Mouse (Mus musculus) embryonic facial prominence, embryonic 11.5 days (tissue): Measurements from ENCODE around the gene Brix1. TPM values are rescaled to one million over a fixed set of nuclear protein-coding genes. Genes with fewer than 3 reads are reported as not detected.
A peak's percentile ranks its signal among the peaks of the same experiment; 100 is the strongest.
"Not testable (repeated sequence)": the region's sequence is repeated elsewhere in the genome, so short reads cannot be mapped to it uniquely, and the experiment has no call there.

Experiments used
- ATAC-seq: fragments of 200-750 bp; cut with Nextera tagmentation; replicated peaks from 2 replicates; pipeline ENCODE4 v1.8.0; 2017; ENCODE audit warnings: low read depth; ENCODE audit not compliant: insufficient number of reproducible peaks, low FRiP score, low TSS enrichment
- DNase-seq: peaks from one replicate; pipeline ENCODE4 v3.0.0-alpha.2; 2015; ENCODE audit warnings: low spot score
- H3K27ac ChIP-seq: fragments of 300-500 bp; sonication (generic); replicated peaks from 2 replicates; pipeline ENCODE4 v1.5.1; 2014; ENCODE audit warnings: mild to moderate bottlenecking, low read depth, low read length, control low read depth
- H3K27me3 ChIP-seq: fragments of 300-500 bp; sonication (generic); 2 replicates; pipeline ENCODE4 v1.6.1; 2014; ENCODE audit warnings: mild to moderate bottlenecking, low read length, moderate library complexity, mixed read lengths; ENCODE audit not compliant: control insufficient read depth, insufficient read depth
- H3K36me3 ChIP-seq: fragments of 300-500 bp; sonication (generic); replicated peaks from 2 replicates; pipeline ENCODE4 v1.6.1; 2014; ENCODE audit warnings: low read depth, mild to moderate bottlenecking, low read length, moderate library complexity, mixed read lengths; ENCODE audit not compliant: control insufficient read depth, insufficient read depth
- H3K4me1 ChIP-seq: fragments of 300-500 bp; sonication (generic); 2 replicates; pipeline ENCODE4 v1.6.1; 2014; ENCODE audit warnings: low read length, mixed read lengths; ENCODE audit not compliant: control insufficient read depth, insufficient read depth
- H3K4me2 ChIP-seq: fragments of 300-500 bp; sonication (generic); 2 replicates; pipeline ENCODE4 v1.6.1; 2014; ENCODE audit warnings: low read depth, mild to moderate bottlenecking, control low read depth, low read length, moderate library complexity
- H3K4me3 ChIP-seq: fragments of 300-500 bp; sonication (generic); 2 replicates; pipeline ENCODE4 v1.5.1; 2014; ENCODE audit warnings: low read depth, low read length, control low read depth
- H3K9ac ChIP-seq: fragments of 300-500 bp; sonication (generic); replicated peaks from 2 replicates; pipeline ENCODE4 v1.6.1; 2014; ENCODE audit warnings: mild to moderate bottlenecking, control low read depth, low read length
- H3K9me3 ChIP-seq: fragments of 300-500 bp; sonication (generic); replicated peaks from 2 replicates; pipeline ENCODE4 v1.6.1; 2016; ENCODE audit warnings: mild to moderate bottlenecking, low read length, inconsistent platforms, mixed read lengths; ENCODE audit not compliant: control insufficient read depth
- WGBS: fragments of 180-500 bp; shearing (Covaris S2); extraction: QIAGEN DNeasy Blood & Tissue Kit; methylation state at CpG from one replicate; pipeline ENCODE4 v1.1.7; 2014; 5-methylcytosine and 5-hydroxymethylcytosine counted together
- polyA plus RNA-seq: library from polyadenylated mRNA; unstranded; fragments of >200 nt; fragmentation: Nextera tagmentation; extraction: Ambion mirVana; gene quantifications from 2 replicates; pipeline ENCODE4 v1.2.1, GENCODE M21; 2014

Gene Brix1
- polyA plus RNA-seq = 157 and 185 TPM in 2 replicates

GRCm38 (mm10) chr15:10485484-10486364 lies at the start of gene Brix1, which contains the start of gene Rad1:
Brix1 (minus strand) TSS chr15:10485947.
Rad1 (plus strand) TSS chr15:10486018.
- H3K36me3 ChIP-seq = no peaks in the 10 kb centered on the region; the same call in 1 of the 2 replicates
- H3K4me3 ChIP-seq = peak within 1 kb of the TSS; percentile 90
- under 1% methylated on average over 58 of the region's 58 CpGs for WGBS
- ATAC-seq = peak; percentile 99
- peak; percentile 97 for DNase-seq
- H3K9me3 ChIP-seq = no peaks in the 10 kb centered on the region
- peak within 1 kb of the TSS; percentile 71 for H3K4me2 ChIP-seq
- H3K4me1 ChIP-seq = peaks cover 2% of the 10 kb centered on the region; the same call in 1 of the 2 replicates
- H3K27me3 ChIP-seq = no peaks in the 10 kb centered on the region
- H3K9ac ChIP-seq = peak within 1 kb of the TSS; percentile 86
- H3K27ac ChIP-seq = no peak within 1 kb of the TSS; the same call in 1 of the 2 replicates

DNA sequence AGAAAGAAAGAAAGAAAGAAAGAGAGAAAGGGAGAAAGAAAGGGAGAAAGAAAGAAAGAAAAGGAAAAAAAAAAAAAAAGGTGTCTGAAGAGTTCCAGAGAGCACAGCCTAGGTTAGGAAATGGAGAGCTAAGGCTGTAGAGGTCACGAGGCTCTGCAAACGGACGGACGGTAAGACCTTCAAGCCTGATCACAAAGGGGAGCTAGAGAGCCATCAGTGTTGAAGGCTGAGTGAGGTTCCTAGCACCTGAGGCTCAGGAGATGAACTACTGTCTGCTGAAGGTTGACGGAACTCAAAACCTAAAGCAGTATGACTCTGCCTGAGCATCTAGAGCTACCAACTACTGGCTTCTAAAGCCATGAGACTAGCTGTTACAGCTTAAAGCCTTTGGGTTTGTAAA lies 48.8 kb upstream of the Brix1 start:
- ATAC-seq = no peak

DNA sequence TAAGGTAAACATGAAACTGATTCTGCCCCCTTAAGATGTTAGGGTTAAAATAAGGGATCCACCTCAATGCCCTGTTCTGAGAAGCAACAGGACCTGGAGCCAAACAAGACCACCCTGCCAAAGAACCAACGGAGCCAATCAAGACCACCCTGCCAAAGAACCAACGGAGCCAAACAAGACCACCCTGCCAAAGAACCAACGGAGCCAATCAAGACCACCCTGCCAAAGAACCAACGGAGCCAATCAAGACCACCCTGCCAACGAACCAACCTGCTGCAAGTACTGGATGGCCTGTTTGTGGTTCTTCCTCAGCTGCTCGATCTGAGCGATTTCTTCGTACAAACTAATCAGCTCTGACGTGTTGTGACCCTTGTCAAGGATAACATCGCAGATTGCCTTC lies 47.6 kb upstream of the Brix1 start:
- H3K4me1 ChIP-seq, H3K27ac ChIP-seq, H3K36me3 ChIP-seq, DNase-seq, H3K4me2 ChIP-seq, H3K9ac ChIP-seq, H3K27me3 ChIP-seq, H3K4me3 ChIP-seq, H3K9me3 ChIP-seq, ATAC-seq: not testable (repeated sequence)
- 84% methylated on average over 10 of the region's 10 CpGs for WGBS

More for the DNA sequence above, 48.8 kb upstream of the Brix1 start:
- Histone ChIP-seq H3K4me3 (no peak overlapping the region), H3K36me3 (no peaks in the 10 kb centered on the region), H3K27ac (no peak overlapping the region), H3K4me2 (no peak overlapping the region), H3K27me3 (no peaks in the 10 kb centered on the region), H3K9me3 (no peaks in the 10 kb centered on the region), H3K9ac (no peak overlapping the region), H3K4me1 (no peaks in the 10 kb centered on the region)
- WGBS = 91% methylated on average over 5 of the region's 5 CpGs
- DNase-seq = no peak

DNA sequence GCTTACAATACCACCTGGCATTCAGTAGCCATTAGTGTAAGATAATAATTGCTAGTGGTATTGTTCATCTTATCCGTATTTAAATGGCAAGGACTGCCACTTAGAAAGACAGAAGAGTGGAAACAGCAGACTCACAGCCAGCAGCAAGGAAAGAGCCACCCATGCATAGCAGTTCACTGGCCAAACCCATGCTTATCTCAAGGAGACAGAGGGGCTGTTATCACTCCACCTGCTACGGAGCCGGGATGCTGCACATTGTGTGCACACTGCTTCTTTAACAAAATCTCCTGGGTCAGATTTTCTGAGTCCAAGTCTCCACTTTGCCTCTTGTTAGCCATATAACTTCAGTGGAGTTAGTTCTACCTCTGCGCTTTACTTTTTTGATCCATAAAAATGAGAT lies 45.6 kb upstream of the Brix1 start:
- Histone ChIP-seq H3K27me3 (no peaks in the 10 kb centered on the region), H3K9ac (no peak overlapping the region), H3K4me3 (no peak overlapping the region), H3K4me2 (no peak overlapping the region), H3K27ac (no peak overlapping the region), H3K36me3 (no peaks in the 10 kb centered on the region), H3K9me3 (no peaks in the 10 kb centered on the region), H3K4me1 (no peaks in the 10 kb centered on the region)
- 87% methylated on average over 4 of the region's 4 CpGs for WGBS
- DNase-seq (no peak), ATAC-seq (no peak)

GRCm38 (mm10) chr15:10525896-10526295 lies 40.1 kb upstream of the Brix1 start:
- no peak for ATAC-seq
- WGBS = 73% methylated on average over 1 of the region's 1 CpGs
- H3K27me3 ChIP-seq = no peaks in the 10 kb centered on the region

GRCm38 (mm10) chr15:10515166-10515565 lies 29.4 kb upstream of the Brix1 start:
- H3K4me1 ChIP-seq = no peaks in the 10 kb centered on the region
- ATAC-seq (no peak), DNase-seq (no peak)
- no peaks in the 10 kb centered on the region for H3K36me3 ChIP-seq
- no peaks in the 10 kb centered on the region for H3K9me3 ChIP-seq
- no peak overlapping the region for H3K4me2 ChIP-seq
- H3K27ac ChIP-seq = no peak overlapping the region
- H3K27me3 ChIP-seq = no peaks in the 10 kb centered on the region
- H3K4me3 ChIP-seq = no peak overlapping the region
- 84% methylated on average over 7 of the region's 7 CpGs for WGBS
- no peak overlapping the region for H3K9ac ChIP-seq

More at GRCm38 (mm10) chr15:10525896-10526295, 40.1 kb upstream of the Brix1 start:
- Histone ChIP-seq H3K4me1 (no peaks in the 10 kb centered on the region), H3K4me2 (no peak overlapping the region), H3K36me3 (no peaks in the 10 kb centered on the region), H3K27ac (no peak overlapping the region), H3K9ac (no peak overlapping the region), H3K4me3 (no peak overlapping the region), H3K9me3 (no peaks in the 10 kb centered on the region)
- DNase-seq = no peak

- H3K27ac ChIP-seq = no peak overlapping the region
- H3K9me3 ChIP-seq = no peaks in the 10 kb centered on the region
- H3K4me2 ChIP-seq = no peak overlapping the region
- 43% methylated on average over 11 of the region's 11 CpGs for WGBS
- no peaks in the 10 kb centered on the region for H3K36me3 ChIP-seq
- no peaks in the 10 kb centered on the region for H3K27me3 ChIP-seq
- DNase-seq = peak; percentile 51
- no peak overlapping the region for H3K4me3 ChIP-seq
- no peak overlapping the region for H3K9ac ChIP-seq
- H3K4me1 ChIP-seq = 0 out of 2 replicates have a peak, but pooled peaks cover 2% of the 10 kb centered on the region
- ATAC-seq = no peak
These were observed 20.4 kb upstream of the Brix1 start for GRCm38 (mm10) chr15:10506099-10506498.
